8 mouse cellular contexts compared by ENCODE assay signal in genomic region chr4:145246173-145247011, GRCm38 (mm10). TPM values are rescaled to one million over a fixed set of nuclear protein-coding genes. Genes with fewer than 3 reads are reported as not detected.
DNase-seq lines count a peak whose midpoint lies in the region; ATAC-seq and TF ChIP-seq lines count a peak whose summit lies in the region.

Gene Tnfrsf1b (minus strand): TSS chr4:145246870.

- H3K4me1 ChIP-seq in E14TG2a.4 (replicated peaks; ENCODE audit: low read depth, low read length): peaks cover 42% of the 10 kb centered on the region
- peaks cover 16% of the 10 kb centered on the region for H3K4me1 ChIP-seq in liver, embryonic 15.5 days (replicated peaks)

- no peaks in the 10 kb centered on the region for H3K9me3 ChIP-seq in E14TG2a.4 (ENCODE audit: low read length)
- H3K9me3 ChIP-seq in liver, embryonic 15.5 days (replicated peaks): no peaks in the 10 kb centered on the region

- peaks cover 37% of the 10 kb centered on the region for H3K27me3 ChIP-seq in E14TG2a.4 (ENCODE audit: insufficient read depth, low read length)
- peaks cover 23% of the 10 kb centered on the region; the same call in 1 of the 2 replicates for H3K27me3 ChIP-seq in liver, embryonic 15.5 days

- peak within 1 kb of the TSS; percentile 53; the same call in 1 of the 2 replicates for H3K27ac ChIP-seq in liver, embryonic 15.5 days (replicated peaks)

- under 1% methylated on average over 47 of the region's 47 CpGs for WGBS in liver, embryonic 15.5 days (ENCODE audit: insufficient replicate concordance)

- peak within 1 kb of the TSS; percentile 75 for H3K4me2 ChIP-seq in liver, embryonic 15.5 days

- intact Hi-C loops in gastrocnemius, postnatal 36 days (cut with DNase I): no loop called here

- peak; percentile 45 for DNase-seq in brain, adult 2 months (ENCODE audit: low read depth, low spot score)
- DNase-seq in gastrocnemius, postnatal 36 days: peak; percentile 48 to 68
- DNase-seq in neural tube, embryonic 10.5 days (ENCODE audit: extremely low spot score, low spot score): peak; percentile 55
- peak; percentile 72 for DNase-seq in thymus, postnatal 25 days

- H3K9ac ChIP-seq in liver, embryonic 15.5 days: peak within 1 kb of the TSS; percentile 49

- peak within 1 kb of the TSS; percentile 85 for H3K4me3 ChIP-seq in E14TG2a.4 (replicated peaks; ENCODE audit: low read length)
- peak within 1 kb of the TSS; percentile 61 for H3K4me3 ChIP-seq in liver, embryonic 15.5 days (replicated peaks)

- TF ChIP-seq CTCF in E14TG2a.4 (conservative IDR thresholded peaks at IDR 0.05; ENCODE audit: low read length): no peak

- peak; percentile 52 for ATAC-seq in inflammation-experienced regulatory T-cells, adult 6 months
- ATAC-seq in liver, embryonic 15.5 days (ENCODE audit: insufficient read depth): peak; percentile 82
- ATAC-seq in cerebellum, adult (ENCODE audit: insufficient number of reproducible peaks, low FRiP score, low TSS enrichment): no peak

- no peaks in the 10 kb centered on the region for H3K36me3 ChIP-seq in E14TG2a.4 (ENCODE audit: insufficient read depth, low read length)
- H3K36me3 ChIP-seq in liver, embryonic 15.5 days (replicated peaks): no peaks in the 10 kb centered on the region

RNA-seq across cellular contexts. Expression of gene Tnfrsf1b, which starts in this region (rescaled TPM):
- total RNA-seq in gastrocnemius, postnatal 36 days (2021): 1 to 10 TPM; 2.5 to 3.1 TPM
- 100 to 1,000 TPM in 1 of 3 experiments, 10 to 100 TPM in 2; 83.9 to 124 (median 98.2) TPM for polyA plus RNA-seq in inflammation-experienced regulatory T-cells, adult 6 months (2017; shearing (Covaris generic))
- polyA plus RNA-seq in liver, embryonic 15.5 days (2015; fragmentation: Nextera tagmentation; extraction: Ambion mirVana): 7.7 and 9.3 TPM in 2 replicates
